Mouse (Mus musculus): ENCODE measurements around the gene Mettl7b. TPM values are rescaled to one million over a fixed set of nuclear protein-coding genes. Genes with fewer than 3 reads are reported as not detected.

The Mettl7b gene
- total RNA-seq, 1 experiment, result 0.58 TPM

GRCm38 (mm10) chr10:128937756-128938390, 22.9 kb downstream of the Mettl7b start:
- Histone ChIP-seq H3K36me3 (ENCODE audit: control insufficient read depth, insufficient read depth, low read length, poor library complexity, severe bottlenecking) (no peaks in the 10 kb centered on the region), H3K4me1 (ENCODE audit: control insufficient read depth in 2 of 2, insufficient read depth in 2 of 2, low read length in 2 of 2, poor library complexity in 1 of 2) (peaks cover 0 to 2% of the 10 kb centered on the region in 2 experiments; a peak in 1 of 4 replicates), H3K9ac (ENCODE audit: insufficient read depth, low read depth, low read length, poor library complexity, severe bottlenecking) (no peak overlapping the region), H3K27ac (ENCODE audit: insufficient read depth, low read depth, low read length, poor library complexity, severe bottlenecking) (no peak overlapping the region), H3K4me3 (ENCODE audit: insufficient read depth in 1 of 2, low read depth in 1 of 2, low read length in 2 of 2, poor library complexity in 1 of 2, severe bottlenecking in 1 of 2) (no peak overlapping the region), H3K9me3 (ENCODE audit: control insufficient read depth, insufficient read depth, low read depth, low read length) (no peaks in the 10 kb centered on the region)
- DNase-seq (ENCODE audit: low read depth, low spot score), result no peak
- in situ Hi-C loops (cut with MboI; ENCODE audit: low sequenced_read_pairs in 2 of 2, unreplicated experiment in 2 of 2), result no loop called here
- TF ChIP-seq MAFK (IDR thresholded peaks at IDR 0.05; ENCODE audit: insufficient read depth, low read depth, low read length), result no peak
- no peak for TF ChIP-seq CHD2 (IDR thresholded peaks at IDR 0.05; ENCODE audit: low read depth, low read length)
- TF ChIP-seq ZC3H11A (IDR thresholded peaks at IDR 0.05; ENCODE audit: borderline replicate concordance, low read depth, low read length), result no peak
- no peak for TF ChIP-seq HCFC1 (IDR thresholded peaks at IDR 0.05; ENCODE audit: borderline replicate concordance, insufficient read depth, low read length)
- no peak for TF ChIP-seq ZNF384 (IDR thresholded peaks at IDR 0.05; ENCODE audit: low read depth, low read length)

- H3K9ac ChIP-seq (ENCODE audit: insufficient read depth, low read depth, low read length, poor library complexity, severe bottlenecking), result no peak overlapping the region
- no peak overlapping the region for H3K27ac ChIP-seq (ENCODE audit: insufficient read depth, low read depth, low read length, poor library complexity, severe bottlenecking)
- DNase-seq (ENCODE audit: low read depth, low spot score), result no peak
- no peak for TF ChIP-seq CHD2 (IDR thresholded peaks at IDR 0.05; ENCODE audit: low read depth, low read length)
- no peak for TF ChIP-seq ZNF384 (IDR thresholded peaks at IDR 0.05; ENCODE audit: low read depth, low read length)
- no peak for TF ChIP-seq ZC3H11A (IDR thresholded peaks at IDR 0.05; ENCODE audit: borderline replicate concordance, low read depth, low read length)
- TF ChIP-seq HCFC1 (IDR thresholded peaks at IDR 0.05; ENCODE audit: borderline replicate concordance, insufficient read depth, low read length), result no peak
- no peak for TF ChIP-seq MAFK (IDR thresholded peaks at IDR 0.05; ENCODE audit: insufficient read depth, low read depth, low read length)
- no peaks in the 10 kb centered on the region for H3K36me3 ChIP-seq (ENCODE audit: control insufficient read depth, insufficient read depth, low read length, poor library complexity, severe bottlenecking)
- no peak overlapping the region for H3K4me3 ChIP-seq (ENCODE audit: insufficient read depth in 1 of 2, low read depth in 1 of 2, low read length in 2 of 2, poor library complexity in 1 of 2, severe bottlenecking in 1 of 2)
- in situ Hi-C loops (cut with MboI; ENCODE audit: low sequenced_read_pairs in 2 of 2, unreplicated experiment in 2 of 2), result no loop called here
- no peaks in the 10 kb centered on the region for H3K9me3 ChIP-seq (ENCODE audit: control insufficient read depth, insufficient read depth, low read depth, low read length)
- peaks cover 0 to 2% of the 10 kb centered on the region in 2 experiments; a peak in 1 of 4 replicates for H3K4me1 ChIP-seq (ENCODE audit: control insufficient read depth in 2 of 2, insufficient read depth in 2 of 2, low read length in 2 of 2, poor library complexity in 1 of 2)
These were observed 24.9 kb downstream of the Mettl7b start for GRCm38 (mm10) chr10:128935826-128936440.

- in situ Hi-C loops (cut with MboI; ENCODE audit: low sequenced_read_pairs in 2 of 2, unreplicated experiment in 2 of 2), result no loop called here
These were observed 25.6 kb downstream of the Mettl7b start for GRCm38 (mm10) chr10:128934997-128935787.

GRCm38 (mm10) chr10:128933976-128934721, 26.6 kb downstream of the Mettl7b start:
- TF ChIP-seq ZC3H11A (IDR thresholded peaks at IDR 0.05; ENCODE audit: borderline replicate concordance, low read depth, low read length) (no peak), MAFK (IDR thresholded peaks at IDR 0.05; ENCODE audit: insufficient read depth, low read depth, low read length) (no peak), HCFC1 (IDR thresholded peaks at IDR 0.05; ENCODE audit: borderline replicate concordance, insufficient read depth, low read length) (no peak), ZNF384 (IDR thresholded peaks at IDR 0.05; ENCODE audit: low read depth, low read length) (no peak), CHD2 (IDR thresholded peaks at IDR 0.05; ENCODE audit: low read depth, low read length) (no peak)

More at GRCm38 (mm10) chr10:128934997-128935787, 25.6 kb downstream of the Mettl7b start:
- Histone ChIP-seq H3K27ac (ENCODE audit: insufficient read depth, low read depth, low read length, poor library complexity, severe bottlenecking) (no peak overlapping the region), H3K36me3 (ENCODE audit: control insufficient read depth, insufficient read depth, low read length, poor library complexity, severe bottlenecking) (no peaks in the 10 kb centered on the region), H3K9ac (ENCODE audit: insufficient read depth, low read depth, low read length, poor library complexity, severe bottlenecking) (no peak overlapping the region), H3K9me3 (ENCODE audit: control insufficient read depth, insufficient read depth, low read depth, low read length) (no peaks in the 10 kb centered on the region), H3K4me3 (ENCODE audit: insufficient read depth in 1 of 2, low read depth in 1 of 2, low read length in 2 of 2, poor library complexity in 1 of 2, severe bottlenecking in 1 of 2) (no peak overlapping the region), H3K4me1 (ENCODE audit: control insufficient read depth in 2 of 2, insufficient read depth in 2 of 2, low read length in 2 of 2, poor library complexity in 1 of 2) (peaks cover 0 to 2% of the 10 kb centered on the region in 2 experiments; a peak in 1 of 4 replicates)
- no peak for TF ChIP-seq CHD2 (IDR thresholded peaks at IDR 0.05; ENCODE audit: low read depth, low read length)
- TF ChIP-seq HCFC1 (IDR thresholded peaks at IDR 0.05; ENCODE audit: borderline replicate concordance, insufficient read depth, low read length), result no peak
- TF ChIP-seq ZNF384 (IDR thresholded peaks at IDR 0.05; ENCODE audit: low read depth, low read length), result no peak
- no peak for TF ChIP-seq ZC3H11A (IDR thresholded peaks at IDR 0.05; ENCODE audit: borderline replicate concordance, low read depth, low read length)
- TF ChIP-seq MAFK (IDR thresholded peaks at IDR 0.05; ENCODE audit: insufficient read depth, low read depth, low read length), result no peak
- no peak for DNase-seq (ENCODE audit: low read depth, low spot score)

More at GRCm38 (mm10) chr10:128933976-128934721, 26.6 kb downstream of the Mettl7b start:
- in situ Hi-C loops (cut with MboI; ENCODE audit: low sequenced_read_pairs in 2 of 2, unreplicated experiment in 2 of 2), result no loop called here
- Histone ChIP-seq H3K27ac (ENCODE audit: insufficient read depth, low read depth, low read length, poor library complexity, severe bottlenecking) (no peak overlapping the region), H3K4me1 (ENCODE audit: control insufficient read depth in 2 of 2, insufficient read depth in 2 of 2, low read length in 2 of 2, poor library complexity in 1 of 2) (peaks cover 0 to 2% of the 10 kb centered on the region in 2 experiments; a peak in 1 of 4 replicates), H3K4me3 (ENCODE audit: insufficient read depth in 1 of 2, low read depth in 1 of 2, low read length in 2 of 2, poor library complexity in 1 of 2, severe bottlenecking in 1 of 2) (peak overlapping the region; percentile 63 to 78), H3K9ac (ENCODE audit: insufficient read depth, low read depth, low read length, poor library complexity, severe bottlenecking) (peak overlapping the region; percentile 46), H3K9me3 (ENCODE audit: control insufficient read depth, insufficient read depth, low read depth, low read length) (no peaks in the 10 kb centered on the region), H3K36me3 (ENCODE audit: control insufficient read depth, insufficient read depth, low read length, poor library complexity, severe bottlenecking) (no peaks in the 10 kb centered on the region)
- no peak for DNase-seq (ENCODE audit: low read depth, low spot score)
